Mouse (Mus musculus) embryo, embryonic 10.5 days (tissue): Measurements from ENCODE around the gene Pitx3.
"Not testable (repeated sequence)": the region's sequence is repeated elsewhere in the genome, so short reads cannot be mapped to it uniquely, and the experiment has no call there.

Experiments used
- DNase-seq: peaks from one replicate; pipeline ENCODE4 v3.0.0-alpha.2; 2015; ENCODE audit warnings: low spot score

The Pitx3 gene

GRCm38 (mm10) chr19:46131694-46132525 lies 16.2 kb downstream of the Pitx3 start, which contains the start of gene Elovl3:
Elovl3 (plus strand) TSS chr19:46131897.
- DNase-seq, result peak; percentile 40

DNA sequence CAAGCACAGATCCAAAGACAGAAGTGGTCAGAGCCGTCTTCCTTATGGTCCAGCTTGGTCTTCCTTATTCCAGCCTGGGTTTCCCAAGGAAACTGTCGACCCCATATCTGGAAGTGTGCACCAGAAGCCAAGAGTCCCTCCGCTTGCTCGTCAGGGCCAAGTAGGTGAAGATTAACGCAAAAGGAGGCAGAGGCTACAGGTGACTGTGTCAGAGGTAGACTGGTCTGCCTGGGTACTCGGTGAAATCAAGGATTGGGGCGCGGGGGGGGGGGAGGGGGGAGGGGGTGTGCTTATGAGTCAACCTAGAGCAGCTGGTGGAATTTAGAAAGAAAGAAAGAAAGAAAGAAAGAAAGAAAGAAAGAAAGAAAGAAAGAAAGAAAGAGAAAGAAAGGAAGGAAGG lies 16.8 kb downstream of the Pitx3 start:
- DNase-seq, result no peak

GRCm38 (mm10) chr19:46129737-46130136 lies 18.4 kb downstream of the Pitx3 start:
- not testable (repeated sequence) for DNase-seq

- DNase-seq, result no peak
Observed at GRCm38 (mm10) chr19:46126301-46126700, 21.8 kb downstream of the Pitx3 start.

- no peak for DNase-seq
Observed at GRCm38 (mm10) chr19:46124651-46125050, 23.5 kb downstream of the Pitx3 start.

GRCm38 (mm10) chr19:46123876-46124275 lies 24.2 kb downstream of the Pitx3 start:
- DNase-seq, result no peak

DNA sequence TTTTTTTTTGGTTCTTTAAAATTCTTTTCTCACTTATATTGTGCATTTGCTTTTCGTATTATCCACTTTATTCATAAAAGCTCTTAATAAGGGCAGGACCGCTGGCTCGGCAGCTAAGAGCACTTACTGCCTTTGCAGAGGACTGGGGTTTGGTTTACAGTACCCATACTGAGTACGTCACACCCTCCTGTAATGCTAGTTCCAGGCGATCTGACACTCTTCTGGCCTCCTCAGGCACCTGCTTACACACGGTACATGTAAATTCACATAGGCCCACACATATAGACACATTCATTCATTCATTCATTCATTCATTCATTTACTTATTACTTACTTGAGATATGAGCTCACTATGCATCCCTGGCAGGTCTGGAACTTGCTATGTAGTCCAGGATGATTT lies 27.3 kb downstream of the Pitx3 start:
- no peak for DNase-seq

GRCm38 (mm10) chr19:46119458-46119857 lies 28.7 kb downstream of the Pitx3 start:
- no peak for DNase-seq

DNA sequence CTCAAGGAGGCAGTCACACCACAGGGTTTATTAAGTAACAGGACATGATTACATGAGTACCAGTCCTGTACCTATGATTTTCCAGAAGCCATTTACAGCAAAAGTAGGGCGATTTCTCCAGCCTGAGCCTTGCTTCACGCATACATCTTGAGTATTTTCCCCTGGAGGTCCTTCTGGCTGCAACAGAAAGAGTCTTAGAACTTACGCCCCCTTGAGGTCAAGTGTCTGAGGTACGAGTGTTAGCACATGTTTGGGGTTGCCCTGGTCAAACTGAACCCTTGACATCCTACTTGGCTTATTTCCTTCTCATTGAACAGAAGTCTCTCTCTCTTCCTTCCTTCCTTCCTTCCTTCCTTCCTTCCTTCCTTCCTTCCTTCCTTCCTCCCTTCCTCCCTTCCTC lies 33.5 kb downstream of the Pitx3 start:
- DNase-seq, result no peak

- no peak for DNase-seq
Observed at GRCm38 (mm10) chr19:46110781-46111180, 37.3 kb downstream of the Pitx3 start.

DNA sequence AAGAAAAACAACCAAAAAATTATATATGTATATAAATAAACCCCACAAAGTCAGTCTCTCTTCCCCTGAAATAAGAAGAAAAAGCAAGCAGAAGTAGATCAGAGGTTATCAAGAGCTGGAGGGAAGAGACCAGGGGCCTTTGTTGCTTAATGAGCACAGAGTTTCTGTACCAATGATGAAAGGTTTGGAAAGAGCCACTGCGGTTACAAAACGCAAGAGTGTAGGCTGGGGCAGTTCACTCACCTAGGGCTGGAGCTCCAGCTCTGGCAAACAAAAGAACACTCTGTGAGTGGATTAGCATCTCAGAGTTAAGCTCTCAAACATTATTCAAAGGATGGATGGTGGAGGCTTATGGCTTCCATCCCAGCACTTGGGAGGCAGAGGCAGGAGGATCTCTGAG lies 37.9 kb downstream of the Pitx3 start:
- DNase-seq, result no peak

GRCm38 (mm10) chr19:46104187-46104557 lies 44.0 kb downstream of the Pitx3 start:
- no peak for DNase-seq

- DNase-seq, result no peak
Observed at GRCm38 (mm10) chr19:46103437-46104186, 44.5 kb downstream of the Pitx3 start.

- DNase-seq, result no peak
Observed at GRCm38 (mm10) chr19:46099561-46099960, 48.6 kb downstream of the Pitx3 start.

- DNase-seq, result no peak
Observed at GRCm38 (mm10) chr19:46096396-46096795, 51.7 kb downstream of the Pitx3 start.

DNA sequence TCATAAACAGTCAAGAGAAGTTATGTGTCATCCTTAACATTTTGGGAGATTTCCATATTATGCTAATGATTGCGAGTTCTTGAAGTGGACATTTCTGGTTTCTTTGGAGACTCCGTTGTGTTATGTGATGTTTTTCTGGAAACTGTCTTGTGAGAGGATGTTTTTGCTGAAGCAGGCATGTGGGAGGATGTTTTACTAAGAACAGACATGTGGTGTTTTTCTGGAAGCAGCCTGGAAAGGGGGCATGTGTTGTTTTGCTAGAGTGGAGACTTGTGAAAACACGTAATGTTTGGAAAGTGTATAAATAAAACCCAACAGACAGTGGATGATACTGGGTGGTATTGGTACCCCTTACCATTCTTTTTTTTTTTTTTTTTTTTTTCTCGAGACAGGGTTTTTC lies 52.8 kb downstream of the Pitx3 start:
- no peak for DNase-seq

- no peak for DNase-seq
Observed at GRCm38 (mm10) chr19:46094144-46094543, 54.0 kb downstream of the Pitx3 start.

DNA sequence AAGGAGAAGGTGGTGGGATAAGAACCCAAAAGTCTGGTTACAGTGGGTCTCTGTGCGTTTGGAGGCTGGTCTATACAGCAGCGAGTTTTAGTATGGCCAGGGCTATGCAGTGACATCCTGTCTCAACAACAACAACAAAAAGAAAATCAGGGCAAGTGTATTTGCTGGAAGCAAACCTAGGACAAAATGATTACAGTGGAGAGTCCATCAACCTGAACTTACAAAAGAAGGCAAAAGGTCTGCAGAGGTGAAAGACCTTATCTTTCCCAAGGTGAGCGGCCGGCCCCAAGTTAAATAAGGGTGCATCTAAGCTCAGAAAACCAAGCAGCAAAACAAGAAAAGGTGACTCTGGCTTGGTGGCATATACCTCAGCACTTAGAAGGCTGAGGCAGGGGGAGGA lies 56.5 kb downstream of the Pitx3 start:
- DNase-seq, result no peak

GRCm38 (mm10) chr19:46087871-46088270 lies 60.3 kb downstream of the Pitx3 start:
- DNase-seq, result no peak

GRCm38 (mm10) chr19:46086337-46086736 lies 61.8 kb downstream of the Pitx3 start:
- peak; percentile 74 for DNase-seq
